35 mouse cellular contexts compared by ENCODE assay signal in genomic region chr11:4247201-4247959, GRCm38 (mm10). TPM values are rescaled to one million over a fixed set of nuclear protein-coding genes. Genes with fewer than 3 reads are reported as not detected.
A peak's percentile ranks its signal among the peaks of the same experiment; 100 is the strongest.
DNase-seq lines count a peak whose midpoint lies in the region; ATAC-seq and TF ChIP-seq lines count a peak whose summit lies in the region.
"Had no signal": no experiment of that assay in that cellular context is flagged by ENCODE, and none has a peak within 500 bp of the region (broad histone marks: within the 10 kb centered on the region; RNA-seq: fewer than 3 reads in every experiment).

No protein-coding gene starts in this region.

- peak overlapping the region; percentile 21 for H3K27ac ChIP-seq in spleen, adult 2 months (ENCODE audit: insufficient read depth, low read length)
- peak overlapping the region; percentile 76 for H3K27ac ChIP-seq in ES-Bruce4 (ENCODE audit: insufficient read depth, low read length)
- H3K27ac ChIP-seq: embryonic facial prominence, embryonic 10.5 days; embryonic facial prominence, embryonic 15.5 days; forebrain, embryonic 12.5 days; hindbrain, embryonic 12.5 days; hindbrain, postnatal 0 days; limb, embryonic 10.5 days; limb, embryonic 15.5 days; liver, embryonic 13.5 days; midbrain, embryonic 13.5 days; stomach, postnatal 0 days had no signal

- TF ChIP-seq POLR2A in spleen, adult 2 months (IDR thresholded peaks at IDR 0.05; ENCODE audit: low read depth, low read length): no peak
- TF ChIP-seq POLR2A in ES-Bruce4 (IDR thresholded peaks at IDR 0.05; ENCODE audit: insufficient read depth, low read length): no peak

- TF ChIP-seq EP300 in ES-Bruce4 (IDR thresholded peaks at IDR 0.05; ENCODE audit: insufficient read depth, low read depth, low read length): peak; percentile 33; the same call in 1 of the 2 replicates

- H3K27me3 ChIP-seq in spleen, adult 2 months (ENCODE audit: control insufficient read depth, insufficient read depth, low read length): no peaks in the 10 kb centered on the region
- H3K27me3 ChIP-seq in ES-Bruce4 (ENCODE audit: control insufficient read depth, insufficient read depth, low read length, poor library complexity, severe bottlenecking): no peaks in the 10 kb centered on the region
- H3K27me3 ChIP-seq: CH12.LX; embryonic facial prominence, embryonic 15.5 days; forebrain, embryonic 12.5 days; limb, embryonic 15.5 days; liver, embryonic 13.5 days; midbrain, embryonic 13.5 days had no signal

- H3K4me1 ChIP-seq in spleen, adult 2 months (ENCODE audit: control insufficient read depth, insufficient read depth, insufficient read length): peaks cover 16% of the 10 kb centered on the region; the same call in 1 of the 2 replicates
- H3K4me1 ChIP-seq in ES-Bruce4 (ENCODE audit: control insufficient read depth, insufficient read depth, low read length): peaks cover 12% of the 10 kb centered on the region
- H3K4me1 ChIP-seq: embryonic facial prominence, embryonic 15.5 days; forebrain, embryonic 12.5 days; hindbrain, embryonic 12.5 days; limb, embryonic 15.5 days; midbrain, embryonic 13.5 days had no signal

- no peak for TF ChIP-seq CTCF in spleen, adult 2 months (IDR thresholded peaks at IDR 0.05; ENCODE audit: extremely low read depth, insufficient read depth, insufficient read length, insufficient replicate concordance)
- TF ChIP-seq CTCF in ES-Bruce4 (IDR thresholded peaks at IDR 0.05; ENCODE audit: low read depth, low read length): no peak

- H3K36me3 ChIP-seq in spleen, adult 2 months (ENCODE audit: control insufficient read depth, insufficient read depth, low read length): no peaks in the 10 kb centered on the region
- no peaks in the 10 kb centered on the region for H3K36me3 ChIP-seq in ES-Bruce4 (ENCODE audit: control insufficient read depth, insufficient read depth, low read length, poor library complexity, severe bottlenecking)
- H3K36me3 ChIP-seq: embryonic facial prominence, embryonic 10.5 days; embryonic facial prominence, embryonic 15.5 days; forebrain, embryonic 12.5 days; hindbrain, embryonic 12.5 days; limb, embryonic 10.5 days; limb, embryonic 15.5 days; liver, embryonic 13.5 days; midbrain, embryonic 13.5 days had no signal

- H3K9ac ChIP-seq in ES-Bruce4 (ENCODE audit: low read depth, poor library complexity, severe bottlenecking): 0 out of 2 replicates have a peak overlapping the region, but pooled peaks have one; percentile 16
- H3K9ac ChIP-seq: embryonic facial prominence, embryonic 15.5 days; forebrain, embryonic 12.5 days; hindbrain, embryonic 12.5 days; limb, embryonic 15.5 days; liver, embryonic 13.5 days; midbrain, embryonic 13.5 days had no signal

- no peak overlapping the region for H3K4me3 ChIP-seq in spleen, adult 2 months (ENCODE audit: extremely low read depth, insufficient read depth, insufficient read length)
- H3K4me3 ChIP-seq in ES-Bruce4 (ENCODE audit: low read depth, low read length): no peak overlapping the region
- H3K4me3 ChIP-seq: embryonic facial prominence, embryonic 10.5 days; embryonic facial prominence, embryonic 15.5 days; forebrain, embryonic 12.5 days; hindbrain, embryonic 12.5 days; limb, embryonic 10.5 days; limb, embryonic 15.5 days; liver, embryonic 13.5 days; megakaryocyte, embryonic 14.5 days; midbrain, embryonic 13.5 days had no signal

- DNase-seq in spleen, adult 2 months (ENCODE audit: low read depth in 1 of 2, low spot score in 2 of 2): no peak
- no peak for DNase-seq in spleen, adult 18-20 months
- peak; percentile 72 for DNase-seq in CD4-positive helper T cell, adult 2 months (ENCODE audit: low read depth, low spot score)
- DNase-seq in T-cell, adult 2 months (ENCODE audit: low spot score): no peak
- no peak for DNase-seq in gastrocnemius, postnatal 4 days (ENCODE audit: low spot score in 2 of 2)
- DNase-seq in kidney, adult 9 months: no peak
- DNase-seq: adrenal gland, postnatal 14 days; cerebellum, postnatal 14 days; gastrocnemius, postnatal 14 days; heart, adult 11 months; heart, postnatal 36 days; kidney, postnatal 14 days; layer of hippocampus, adult 9-11 months; liver, embryonic 13.5 days; lung, adult 18-20 months; lung, postnatal 4 days; right cerebral cortex, postnatal 25 days had no signal

- peak; percentile 59 for ATAC-seq in activated CD4-positive, CD25-positive, alpha-beta regulatory T cell, adult 4 months
- ATAC-seq: hindbrain, postnatal 0 days; intestine, postnatal 0 days; lung, postnatal 0 days; midbrain, embryonic 13.5 days had no signal

- no peaks in the 10 kb centered on the region; the same call in 1 of the 2 replicates for H3K9me3 ChIP-seq in ES-Bruce4 (replicated peaks; ENCODE audit: control insufficient read depth, insufficient read depth, low read length, poor library complexity, severe bottlenecking)
- H3K9me3 ChIP-seq: embryonic facial prominence, embryonic 10.5 days; embryonic facial prominence, embryonic 15.5 days; forebrain, embryonic 12.5 days; hindbrain, embryonic 12.5 days; limb, embryonic 10.5 days; limb, embryonic 15.5 days; liver, embryonic 13.5 days; megakaryocyte, embryonic 14.5 days; midbrain, embryonic 13.5 days had no signal

- 65% methylated on average over 14 of the region's 14 CpGs for WGBS in spleen, adult 2 months

RNA-seq across cellular contexts. Expression of gene Lif, which starts 10.0 kb away (rescaled TPM):
- 0.95 and 1.6 TPM in 2 replicates for polyA plus RNA-seq in spleen, adult 2 months (2012; rRNA removed)
- polyA plus RNA-seq in ES-Bruce4 (2011; ENCODE audit: insufficient read depth, insufficient read length, low read depth, missing spikeins): 12.1 and 13.3 TPM in 2 replicates
- 1 to 10 TPM; 2.9 to 6.6 TPM for polyA plus RNA-seq in activated CD4-positive, CD25-positive, alpha-beta regulatory T cell, adult 4 months (2017; shearing (Covaris generic))
- total RNA-seq in gastrocnemius, postnatal 4 days (2021): 1 to 10 TPM; 1.3 to 2.1 TPM
- polyA plus RNA-seq: forebrain, embryonic 12.5 days; hindbrain, embryonic 12.5 days; kidney, embryonic 14.5 days; liver, embryonic 13.5 days; neural tube, embryonic 11.5 days had no signal

RNA-seq across cellular contexts. Expression of gene Osm, which starts 11.2 kb away (rescaled TPM):
- polyA plus RNA-seq in spleen, adult 2 months (2012; rRNA removed): 3.3 and 3.7 TPM in 2 replicates
- polyA plus RNA-seq in ES-Bruce4 (2011; ENCODE audit: insufficient read depth, insufficient read length, low read depth, missing spikeins): 0.52 and 0.88 TPM in 2 replicates
- 10 to 100 TPM; 18.0 to 19.8 TPM for polyA plus RNA-seq in activated CD4-positive, CD25-positive, alpha-beta regulatory T cell, adult 4 months (2017; shearing (Covaris generic))
- total RNA-seq in gastrocnemius, postnatal 4 days (2021): under 1 TPM; 0.22 to 0.36 TPM
- total RNA-seq: adrenal gland, postnatal 14 days; gastrocnemius, postnatal 14 days; heart, postnatal 36 days; hindbrain, postnatal 0 days; left cerebral cortex, postnatal 10 days had no signal
- polyA plus RNA-seq: embryonic facial prominence, embryonic 10.5 days; forebrain, embryonic 12.5 days; hindbrain, embryonic 12.5 days; kidney, embryonic 14.5 days; limb, embryonic 10.5 days; midbrain, embryonic 13.5 days; neural tube, embryonic 11.5 days had no signal

RNA-seq across cellular contexts. Expression of gene Castor1, which starts 29.4 kb away (rescaled TPM):
- polyA plus RNA-seq in spleen, adult 2 months (2012; rRNA removed): 9.9 and 11.4 TPM in 2 replicates
- polyA plus RNA-seq in ES-Bruce4 (2011; ENCODE audit: insufficient read depth, insufficient read length, low read depth, missing spikeins): 29.6 and 35.2 TPM in 2 replicates
- 10 to 100 TPM; 37.5 to 42.0 TPM for polyA plus RNA-seq in activated CD4-positive, CD25-positive, alpha-beta regulatory T cell, adult 4 months (2017; shearing (Covaris generic))
- 1 to 10 TPM; 8.7 to 9.8 TPM for total RNA-seq in gastrocnemius, postnatal 4 days (2021)
